Mouse (Mus musculus) skeletal muscle tissue, adult 2 months (tissue): ENCODE measurements around the gene Rhbdl1.

Experiments used
- DNase-seq: peaks from one replicate; pipeline ENCODE4 v3.0.0-alpha.2; 2012; ENCODE audit warnings: low read depth, low spot score

Gene Rhbdl1

GRCm38 (mm10) chr17:25794197-25794596 is 42.9 kb downstream of the Rhbdl1 start:
- no peak for DNase-seq

DNA sequence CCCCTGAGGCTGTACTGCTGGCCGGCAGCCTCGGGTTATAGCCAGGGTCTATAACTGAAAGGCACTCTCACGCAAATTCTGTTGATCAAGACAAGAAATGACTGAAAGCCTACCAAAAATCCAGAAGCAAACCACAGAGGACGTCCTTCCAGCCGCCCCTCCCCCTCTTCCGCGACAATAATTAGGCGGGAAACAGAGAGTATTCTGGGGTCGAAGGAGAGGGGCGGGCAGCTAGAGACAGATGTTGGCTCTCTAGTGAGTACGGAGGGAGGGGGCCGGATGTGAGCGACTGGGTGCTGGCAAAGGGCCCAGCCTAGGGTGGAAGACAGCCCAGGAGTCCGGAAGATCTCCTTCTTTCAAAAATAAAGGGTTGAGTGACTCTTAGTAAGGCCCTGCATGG is 44.5 kb downstream of the Rhbdl1 start, which contains the start of gene Fam173a:
TSS of gene Fam173a (minus strand) at position 287 of the 400 bp plus-strand sequence.
- DNase-seq, result peak; percentile 66

DNA sequence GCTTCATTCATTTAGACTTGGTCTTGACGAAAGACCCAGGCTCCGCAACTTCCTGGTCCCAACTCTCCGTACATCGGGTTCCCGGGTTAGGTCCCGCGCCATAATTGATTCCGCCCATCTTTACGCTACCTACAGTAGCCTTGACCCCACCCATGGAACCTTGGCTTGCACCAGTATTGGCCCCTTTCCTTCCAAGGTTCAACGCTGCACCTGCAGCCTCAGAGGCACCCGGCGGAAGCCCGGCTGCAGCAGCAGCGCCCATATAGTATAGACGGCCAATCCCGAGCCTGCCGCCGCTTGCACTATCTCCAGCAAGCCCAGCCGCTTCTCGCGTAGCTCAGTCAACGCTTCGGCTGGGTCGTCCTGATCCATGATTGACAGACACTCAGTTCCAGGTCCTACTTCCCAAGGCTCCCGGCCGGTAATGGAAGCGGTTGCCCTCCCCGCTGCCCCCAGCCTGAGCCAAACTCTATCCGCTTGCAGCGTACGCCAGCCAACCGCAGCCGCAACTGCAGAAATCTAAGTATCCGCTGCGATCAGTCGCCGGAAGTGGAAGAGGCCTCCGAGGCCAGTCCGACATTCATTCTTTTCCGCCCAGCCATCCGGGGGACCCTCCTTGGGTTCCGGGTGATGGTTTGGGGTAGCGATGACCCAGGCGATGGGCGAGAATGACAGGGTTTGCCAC is 45.1 kb downstream of the Rhbdl1 start:
- DNase-seq, result peak; percentile 60

DNA sequence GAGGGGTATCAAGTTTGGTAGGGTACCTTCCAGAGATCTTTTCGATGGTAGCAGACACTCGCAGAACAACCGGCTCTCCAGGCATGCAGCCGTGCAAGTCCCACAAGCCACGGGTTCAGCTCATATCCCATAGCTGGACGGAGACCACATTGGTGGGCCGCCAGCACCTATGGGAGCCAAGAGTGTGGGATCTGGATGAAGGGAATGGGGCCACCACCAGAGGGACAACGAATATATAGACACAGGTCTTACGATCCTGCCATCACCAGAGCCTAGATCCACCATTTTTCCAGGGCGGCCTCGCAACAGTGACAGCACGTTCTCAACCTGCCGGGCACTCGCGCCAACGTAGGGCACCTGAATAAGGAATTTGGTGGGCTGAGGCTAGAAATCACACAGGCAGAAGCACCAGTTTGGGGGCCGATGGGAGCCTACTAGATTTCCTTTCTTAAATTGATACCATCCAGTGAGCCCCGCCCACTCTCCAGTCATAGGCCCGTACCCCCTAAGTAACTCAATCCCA is 45.7 kb downstream of the Rhbdl1 start:
- no peak for DNase-seq

- no peak for DNase-seq
Observed at GRCm38 (mm10) chr17:25786781-25787504, 50.2 kb downstream of the Rhbdl1 start.

- no peak for DNase-seq
Observed at GRCm38 (mm10) chr17:25786280-25786679, 50.8 kb downstream of the Rhbdl1 start, which contains the start of gene Ccdc78. Gene Ccdc78, plus strand, starts transcription at chr17:25786580.

- DNase-seq, result peak; percentile 96
Observed at GRCm38 (mm10) chr17:25785281-25785745, 51.8 kb downstream of the Rhbdl1 start, which contains the start of gene Haghl. Gene Haghl, minus strand, starts transcription at chr17:25785673.
